Mouse (Mus musculus): ENCODE measurements around the gene Neu2.

GRCm38 (mm10) chr1:87639724-87640123 is 130.0 kb downstream of the Neu2 start:
- no peak for TF ChIP-seq CTCF (IDR thresholded peaks at IDR 0.05; ENCODE audit: control insufficient read depth, insufficient read depth, low read length)
- TF ChIP-seq POLR2A (IDR thresholded peaks at IDR 0.05; ENCODE audit: borderline replicate concordance, control insufficient read depth, low read depth, low read length) = no peak
